Mouse (Mus musculus) megakaryocyte, embryonic 14.5 days (primary cell): Measurements from ENCODE around the gene Fam174b. TPM values are rescaled to one million over a fixed set of nuclear protein-coding genes. Genes with fewer than 3 reads are reported as not detected.

Source experiments
- H3K27me3 ChIP-seq: replicated peaks from 2 replicates; pipeline ENCODE3; 2012; ENCODE audit warnings: inconsistent platforms
- H3K36me3 ChIP-seq: replicated peaks from 2 replicates; pipeline ENCODE3; 2012; ENCODE audit warnings: low read length, inconsistent platforms, mixed read lengths
- H3K4me1 ChIP-seq: 2 replicates; pipeline ENCODE4 v1.6.1; 2012; ENCODE audit warnings: inconsistent platforms
- H3K4me3 ChIP-seq: replicated peaks from 2 replicates; pipeline ENCODE3; 2012; ENCODE audit warnings: moderate library complexity, mild to moderate bottlenecking, inconsistent platforms
- H3K9me3 ChIP-seq: 2 replicates; pipeline ENCODE4 v1.6.1; 2012; ENCODE audit warnings: inconsistent platforms
- FLI1 ChIP-seq: IDR thresholded peaks from 2 replicates; pipeline ENCODE4 v1.6.1; 2012; ENCODE audit warnings: low read length, inconsistent platforms, mixed read lengths
- GATA1 ChIP-seq: IDR thresholded peaks from 3 replicates; pipeline ENCODE4 v1.6.1; 2012; ENCODE audit warnings: mixed read lengths, low read length, inconsistent platforms, borderline replicate concordance
- polyA plus RNA-seq: library from polyadenylated mRNA; stranded (reverse); fragments of >175 nt; gene quantifications from 2 replicates; pipeline ENCODE4 v1.2.3, GENCODE M21; 2012; ENCODE audit warnings: low replicate concordance; ENCODE audit not compliant: insufficient read depth

Gene Fam174b
- polyA plus RNA-seq, 1 experiment, result 3.3 TPM

- H3K36me3 ChIP-seq, result no peaks in the 10 kb centered on the region
- no peak for TF ChIP-seq GATA1
- H3K4me1 ChIP-seq, result no peaks in the 10 kb centered on the region
- H3K9me3 ChIP-seq, result no peaks in the 10 kb centered on the region
- peaks cover 4% of the 10 kb centered on the region for H3K27me3 ChIP-seq
- no peak overlapping the region for H3K4me3 ChIP-seq
These were observed 52.5 kb downstream of the Fam174b start for GRCm38 (mm10) chr7:73792641-73793040.

- Histone ChIP-seq H3K27me3 (peaks cover 12% of the 10 kb centered on the region), H3K4me1 (no peaks in the 10 kb centered on the region)
These were observed 69.2 kb downstream of the Fam174b start for GRCm38 (mm10) chr7:73809261-73809660.

GRCm38 (mm10) chr7:73811439-73811838 is 71.3 kb downstream of the Fam174b start:
- TF ChIP-seq FLI1, result no peak
- TF ChIP-seq GATA1, result no peak
- Histone ChIP-seq H3K4me3 (no peak overlapping the region), H3K36me3 (no peaks in the 10 kb centered on the region), H3K4me1 (no peaks in the 10 kb centered on the region), H3K27me3 (peaks cover 12% of the 10 kb centered on the region), H3K9me3 (no peaks in the 10 kb centered on the region)

More at GRCm38 (mm10) chr7:73809261-73809660, 69.2 kb downstream of the Fam174b start:
- no peaks in the 10 kb centered on the region for H3K36me3 ChIP-seq
- TF ChIP-seq GATA1 (no peak), FLI1 (no peak)
- no peaks in the 10 kb centered on the region for H3K9me3 ChIP-seq
- no peak overlapping the region for H3K4me3 ChIP-seq

GRCm38 (mm10) chr7:73812176-73812575 is 72.1 kb downstream of the Fam174b start:
- H3K9me3 ChIP-seq, result no peaks in the 10 kb centered on the region
- peaks cover 12% of the 10 kb centered on the region for H3K27me3 ChIP-seq
- TF ChIP-seq FLI1, result no peak
- no peak for TF ChIP-seq GATA1
- no peak overlapping the region for H3K4me3 ChIP-seq
- H3K4me1 ChIP-seq, result no peaks in the 10 kb centered on the region
- H3K36me3 ChIP-seq, result no peaks in the 10 kb centered on the region

GRCm38 (mm10) chr7:73813887-73814286 is 73.8 kb downstream of the Fam174b start:
- no peaks in the 10 kb centered on the region for H3K9me3 ChIP-seq
- H3K27me3 ChIP-seq, result peaks cover 15% of the 10 kb centered on the region
- TF ChIP-seq FLI1, result no peak
- TF ChIP-seq GATA1, result no peak

GRCm38 (mm10) chr7:73814454-73814853 is 74.4 kb downstream of the Fam174b start:
- H3K4me3 ChIP-seq, result no peak overlapping the region
- no peak for TF ChIP-seq FLI1
- TF ChIP-seq GATA1, result no peak
- H3K36me3 ChIP-seq, result no peaks in the 10 kb centered on the region
- no peaks in the 10 kb centered on the region for H3K4me1 ChIP-seq
- peaks cover 15% of the 10 kb centered on the region for H3K27me3 ChIP-seq
- no peaks in the 10 kb centered on the region for H3K9me3 ChIP-seq

More at GRCm38 (mm10) chr7:73813887-73814286, 73.8 kb downstream of the Fam174b start:
- Histone ChIP-seq H3K4me3 (no peak overlapping the region), H3K4me1 (no peaks in the 10 kb centered on the region), H3K36me3 (no peaks in the 10 kb centered on the region)

- H3K36me3 ChIP-seq, result no peaks in the 10 kb centered on the region
- TF ChIP-seq FLI1, result no peak
- no peak for TF ChIP-seq GATA1
- H3K4me1 ChIP-seq, result no peaks in the 10 kb centered on the region
- no peak overlapping the region for H3K4me3 ChIP-seq
- H3K9me3 ChIP-seq, result no peaks in the 10 kb centered on the region
- peaks cover 8% of the 10 kb centered on the region for H3K27me3 ChIP-seq
These were observed 76.3 kb downstream of the Fam174b start for GRCm38 (mm10) chr7:73816255-73816996.

GRCm38 (mm10) chr7:73819366-73819765 is 79.3 kb downstream of the Fam174b start:
- no peaks in the 10 kb centered on the region for H3K9me3 ChIP-seq
- no peaks in the 10 kb centered on the region for H3K36me3 ChIP-seq
- H3K4me3 ChIP-seq, result no peak overlapping the region
- H3K27me3 ChIP-seq, result peaks cover 3% of the 10 kb centered on the region
- no peaks in the 10 kb centered on the region for H3K4me1 ChIP-seq
- TF ChIP-seq GATA1 (no peak), FLI1 (no peak)

Other genes starting within 250 kb of the Fam174b start
- gene Chd2, start 198.5 kb upstream of the Fam174b start, polyA plus RNA-seq, result 3.1 and 38.7 TPM in 2 replicates